Mouse (Mus musculus): Measurements from ENCODE around the gene Abhd4.

GRCm38 (mm10) chr14:54261386-54261785, 7.4 kb downstream of the Abhd4 start:
- TF ChIP-seq USF1 (IDR thresholded peaks at IDR 0.05; ENCODE audit: low read depth) (no peak), POLR2A (IDR thresholded peaks at IDR 0.05; ENCODE audit: insufficient read length, low read depth) (no peak), MYOD1 (IDR thresholded peaks at IDR 0.05; ENCODE audit: control insufficient read depth in 1 of 3, insufficient read length in 2 of 3, low read depth in 2 of 3) (no peak), TCF3 (IDR thresholded peaks at IDR 0.05; ENCODE audit: insufficient read length, low read depth) (no peak)

Measured in myocyte (in vitro differentiated cells).